Mouse (Mus musculus) layer of hippocampus, postnatal 25 days (tissue): ENCODE data around the gene Igsf9b. TPM values are rescaled to one million over a fixed set of nuclear protein-coding genes. Genes with fewer than 3 reads are reported as not detected.

Source experiments
- DNase-seq, 2 experiments: peaks; one replicate each; pipeline ENCODE4 v3.0.0; 2022; ENCODE audit warnings: mixed read lengths in 2 of 2, low spot score in 1 of 2; ENCODE audit errors: extremely low spot score in 1 of 2
- total RNA-seq, 2 experiments: library from RNA; stranded (reverse); gene quantifications; 2 replicates each; pipeline ENCODE4 v1.2.3; 2021

Gene Igsf9b
- total RNA-seq, 2 experiments from 2014 or later = 26.0 to 37.2 TPM

DNA sequence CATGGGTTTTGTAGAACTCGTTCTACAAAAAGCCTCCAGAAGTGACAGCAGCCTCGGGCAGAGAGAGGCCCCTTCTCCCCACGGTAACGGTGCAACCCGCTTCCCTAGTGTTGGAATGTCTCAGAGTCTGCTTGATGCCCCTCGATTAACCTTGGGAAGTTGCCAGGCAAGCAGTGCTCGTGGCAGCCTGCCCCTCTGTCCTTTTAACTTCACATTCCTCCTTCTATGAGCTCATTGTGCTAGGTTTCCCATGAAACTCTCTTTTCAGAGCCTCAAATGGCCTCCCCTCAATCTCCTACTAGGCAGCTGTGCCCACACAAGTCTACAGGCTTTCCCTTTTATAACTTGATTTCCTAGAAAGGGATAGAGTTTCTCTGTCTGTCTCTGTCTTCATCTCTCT is 10.6 kb upstream of the Igsf9b start:
- DNase-seq = peak in 1 of 2 experiments; percentile 37

DNA sequence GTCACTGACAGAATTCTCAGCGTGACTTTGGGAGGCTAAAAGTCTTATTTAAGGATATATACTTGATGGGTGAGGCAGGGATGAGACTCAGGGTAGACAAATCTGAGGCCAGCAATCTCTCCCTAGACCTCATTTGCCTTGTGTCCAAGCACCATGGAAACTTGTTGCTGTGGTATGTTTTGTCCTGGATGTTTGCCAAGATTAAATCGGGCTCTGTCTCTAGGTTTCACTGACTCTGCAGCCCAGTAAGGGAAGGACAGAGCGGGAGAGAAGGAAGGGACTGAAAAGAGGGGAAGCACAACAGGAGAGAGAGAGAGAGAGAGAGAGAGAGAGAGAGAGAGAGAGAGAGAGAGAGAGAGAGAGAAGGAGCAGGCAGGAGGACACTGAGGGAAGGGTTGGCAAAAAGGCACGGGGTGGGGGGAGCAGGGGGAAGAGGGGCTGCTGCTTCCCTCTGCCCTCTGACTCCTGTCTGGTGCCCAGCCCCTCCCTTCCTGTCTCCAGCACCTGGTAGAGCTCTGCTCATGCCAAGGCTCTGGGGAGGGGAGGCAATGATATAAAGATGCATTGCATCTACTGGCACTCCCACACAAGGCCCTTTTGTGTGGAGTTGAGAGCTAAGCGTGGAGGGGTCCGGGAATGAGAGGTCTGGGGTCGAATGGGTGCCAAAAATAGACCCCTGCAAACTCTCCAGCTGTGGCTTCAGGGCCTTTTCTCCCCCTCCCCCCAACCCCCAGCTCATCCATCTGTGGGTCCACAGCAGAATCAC is 9.3 kb upstream of the Igsf9b start:
- no peak for DNase-seq

DNA sequence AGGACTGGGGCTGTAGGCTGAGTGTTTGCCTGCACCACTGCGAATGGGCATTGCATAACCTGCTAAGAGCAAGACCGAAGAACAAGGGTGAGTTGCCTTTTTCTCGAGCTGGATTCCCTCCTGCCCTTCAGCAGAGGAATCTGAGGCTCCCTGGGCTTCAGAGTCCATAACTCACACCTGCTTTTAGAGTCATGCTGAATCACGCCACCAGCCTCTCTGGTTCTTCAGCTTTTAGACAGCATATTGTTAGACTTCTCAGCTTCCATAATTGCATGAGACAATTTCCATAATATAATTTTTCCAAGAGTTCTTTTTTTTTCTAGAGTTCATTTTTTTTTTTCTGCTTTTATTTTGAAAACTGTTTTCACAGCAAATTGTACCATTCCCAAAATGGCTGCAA is 4.6 kb upstream of the Igsf9b start:
- DNase-seq = no peak

DNA sequence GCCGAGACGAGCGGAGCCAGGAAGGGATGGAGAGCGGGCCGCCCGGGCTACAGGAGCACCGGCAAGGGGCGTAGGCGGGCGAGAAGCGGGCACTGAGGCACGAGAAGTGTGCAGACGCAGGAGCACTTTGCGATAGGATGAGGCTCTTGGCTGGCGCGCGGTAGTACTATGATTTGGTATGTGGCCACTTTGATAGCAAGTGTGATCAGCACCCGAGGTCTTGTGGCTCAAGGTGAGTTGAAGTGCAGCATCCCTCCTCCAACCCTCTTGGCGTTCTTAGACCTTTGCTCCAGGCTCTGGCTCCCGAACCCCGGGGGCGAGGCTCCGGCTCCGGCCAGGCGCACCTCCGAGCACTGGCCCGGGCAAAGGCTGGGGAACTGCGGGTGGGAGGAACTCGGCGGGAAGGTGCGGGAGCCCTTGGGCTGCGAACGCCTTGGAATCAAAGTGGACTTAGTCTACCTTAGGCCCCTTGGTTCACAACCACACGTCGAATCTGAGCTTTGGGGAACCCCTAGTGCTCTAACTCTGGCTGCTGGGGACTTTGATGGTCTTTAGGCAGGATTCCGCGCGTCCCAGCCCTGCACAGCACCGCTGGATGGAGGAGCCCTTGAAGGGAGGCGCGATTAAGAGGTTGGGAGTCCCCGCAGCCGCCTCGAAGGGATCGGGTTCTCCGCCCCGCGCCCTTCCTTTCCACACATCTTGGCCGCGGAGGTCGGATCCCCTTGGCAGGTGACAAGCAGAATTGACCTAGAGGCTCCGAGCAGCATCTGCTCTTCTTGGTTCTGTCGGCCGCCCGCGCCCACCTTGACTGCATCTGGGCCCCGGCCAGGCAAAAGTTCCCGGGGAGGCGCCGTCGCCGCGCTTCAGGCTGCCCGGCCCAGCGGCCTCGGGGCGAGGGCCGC is 533 bp downstream of the Igsf9b start:
- no peak for DNase-seq

DNA sequence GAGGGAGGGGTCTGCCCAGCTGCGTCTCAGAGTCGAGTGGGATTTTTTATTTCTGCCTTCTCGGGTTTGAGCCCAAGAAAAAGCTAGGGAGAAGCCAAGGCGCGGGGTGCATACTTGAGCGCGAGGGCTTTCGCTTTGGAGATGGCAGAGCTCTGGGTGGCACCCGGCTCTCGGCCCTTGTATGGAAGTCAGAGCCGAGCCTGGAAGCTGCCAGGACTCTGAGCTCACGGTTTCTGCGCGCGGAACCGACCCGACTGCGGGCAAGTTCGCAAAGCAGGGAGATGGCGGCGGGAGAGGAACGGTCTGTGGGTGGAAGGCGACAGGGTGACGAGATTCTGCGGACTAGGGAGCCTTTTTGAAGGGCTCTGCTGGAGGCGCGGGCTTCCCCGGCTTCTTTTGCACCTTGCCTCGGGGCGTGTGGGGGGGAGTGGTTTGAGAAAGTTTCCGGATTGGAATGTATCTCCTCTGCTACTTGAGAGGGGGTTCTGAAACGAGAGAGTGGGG is 1.2 kb downstream of the Igsf9b start:
- DNase-seq = no peak

DNA sequence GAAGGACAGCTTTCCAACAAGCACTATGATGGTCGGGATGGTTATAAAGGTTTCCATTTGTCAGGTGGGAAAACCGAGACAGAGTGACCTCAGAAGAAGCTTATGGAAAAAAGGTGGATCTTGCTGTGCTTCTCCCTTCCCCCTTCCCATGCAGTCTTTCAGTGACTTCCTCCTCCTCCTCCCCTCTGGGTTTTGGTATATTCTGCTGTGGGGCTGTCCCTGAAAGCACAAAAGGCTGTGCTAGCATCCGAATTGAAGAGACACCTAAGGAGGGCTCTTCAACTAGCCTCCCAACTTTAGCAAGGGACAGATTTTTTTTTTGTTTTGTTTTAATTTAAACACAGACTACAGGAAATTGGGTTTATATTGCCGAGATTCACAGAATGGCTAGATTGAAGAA is 1.7 kb downstream of the Igsf9b start:
- DNase-seq = no peak

DNA sequence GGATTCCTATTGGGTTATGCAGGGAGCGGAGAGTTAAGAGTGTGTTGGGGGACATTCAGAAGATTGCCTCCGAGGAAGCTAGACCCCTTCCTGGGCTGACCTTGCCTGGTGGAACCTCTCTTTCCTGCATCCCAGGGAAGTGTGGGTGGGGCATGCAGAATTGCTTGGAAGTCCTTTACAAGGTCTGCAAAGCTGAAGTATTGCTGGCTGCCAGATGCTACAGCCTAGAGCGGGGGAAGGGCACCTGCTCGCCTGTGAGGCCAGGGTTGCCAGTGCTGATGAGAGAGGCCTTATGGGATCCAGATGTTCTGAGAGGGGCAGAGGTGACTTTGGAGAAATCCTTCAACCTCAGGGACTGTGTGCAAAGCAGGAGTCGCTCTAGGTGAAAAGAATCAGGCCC is 2.5 kb downstream of the Igsf9b start:
- DNase-seq = no peak

DNA sequence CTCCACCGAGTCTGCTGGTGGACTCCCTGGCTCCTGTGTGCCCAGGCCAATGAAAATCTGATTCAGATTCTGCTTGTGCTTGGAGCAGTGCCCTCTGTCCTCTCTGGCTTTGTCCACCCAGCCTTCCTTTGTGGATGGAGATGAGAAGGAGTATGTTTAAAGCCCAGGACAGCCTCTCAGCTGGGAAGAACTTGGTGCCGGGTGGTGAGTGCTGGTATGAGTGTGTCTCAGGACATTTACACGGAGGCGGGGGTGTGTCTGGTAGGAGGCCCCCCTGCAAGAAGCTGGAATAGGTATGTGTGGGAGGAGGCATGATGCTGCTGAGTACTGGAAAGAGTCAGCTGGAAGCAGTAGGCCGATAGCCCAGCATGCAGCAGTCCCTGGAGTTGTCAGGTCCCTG is 3.3 kb downstream of the Igsf9b start:
- no peak for DNase-seq

DNA sequence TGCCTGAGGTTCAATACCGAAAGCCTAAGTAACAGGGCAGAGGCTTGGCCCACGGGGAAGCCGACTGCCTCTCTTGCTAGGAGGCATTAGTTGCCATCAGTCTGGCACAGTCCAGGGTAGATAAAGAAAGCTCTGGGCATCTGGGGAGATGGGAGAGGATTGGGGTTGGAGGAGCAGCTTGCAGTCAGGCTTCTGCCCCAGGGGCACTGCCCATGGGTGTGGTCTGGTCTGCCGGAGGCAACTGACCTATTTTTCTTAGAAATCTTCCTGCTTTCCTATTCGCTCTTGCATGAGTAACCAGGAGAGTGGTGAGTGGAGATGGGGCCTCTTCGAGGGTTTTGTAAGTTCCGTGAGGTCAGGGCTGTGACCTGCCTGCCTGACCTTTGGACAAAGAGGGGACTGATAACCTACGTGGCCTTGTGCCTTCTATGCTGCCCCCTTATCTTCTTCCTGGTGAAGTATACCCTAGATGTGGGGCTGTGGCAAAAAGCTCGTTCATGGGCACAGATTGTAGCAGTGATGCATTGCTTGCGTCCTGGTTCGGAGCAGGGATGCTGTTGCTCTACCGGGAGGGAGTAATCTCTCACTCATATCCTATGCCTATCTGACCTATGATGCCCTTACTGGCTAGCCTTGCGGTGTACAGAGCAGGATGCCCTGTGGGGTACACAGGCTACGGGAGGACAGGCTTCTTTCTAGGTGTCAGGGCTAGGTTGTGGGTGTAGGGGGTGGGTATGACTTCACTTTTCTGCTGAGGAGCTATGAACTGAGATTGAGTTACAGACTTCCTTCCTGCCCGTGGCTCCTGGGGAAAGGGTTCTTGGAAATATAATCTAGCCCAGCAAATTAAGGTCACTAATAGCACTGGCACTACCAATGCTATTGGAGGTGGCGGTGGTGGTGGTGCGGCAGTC is 4.8 kb downstream of the Igsf9b start:
- DNase-seq = no peak

DNA sequence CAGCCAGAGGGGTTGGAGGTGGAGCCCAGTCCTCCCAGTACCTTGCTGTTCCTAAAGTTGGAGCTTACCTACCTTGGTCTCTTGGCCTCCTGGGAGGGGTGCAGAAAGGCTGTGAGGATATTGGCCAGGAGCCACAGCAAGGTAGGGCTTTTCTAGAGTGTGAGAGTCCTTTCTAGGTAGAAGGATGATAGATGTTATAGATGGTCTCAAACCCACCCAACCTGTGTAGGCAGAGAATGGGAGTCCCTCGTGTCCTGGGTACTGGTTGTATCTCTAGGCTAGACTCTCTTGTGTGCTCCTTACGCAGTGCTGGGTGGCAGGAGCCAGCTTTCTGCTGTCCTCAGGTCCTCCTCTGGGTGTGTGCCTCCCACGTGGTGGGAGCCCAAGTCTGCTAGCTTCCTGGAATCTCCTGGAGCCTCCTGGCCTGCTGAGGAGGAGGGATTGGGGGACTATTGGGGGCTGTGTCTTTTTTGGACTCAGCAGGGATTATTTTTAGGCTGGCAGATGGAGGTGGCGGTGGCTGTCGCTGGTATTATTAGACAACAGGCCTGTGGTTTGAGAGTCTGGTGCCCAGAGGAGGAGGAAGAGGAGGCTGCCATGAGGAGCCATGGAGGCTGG is 5.6 kb downstream of the Igsf9b start:
- DNase-seq = no peak

DNA sequence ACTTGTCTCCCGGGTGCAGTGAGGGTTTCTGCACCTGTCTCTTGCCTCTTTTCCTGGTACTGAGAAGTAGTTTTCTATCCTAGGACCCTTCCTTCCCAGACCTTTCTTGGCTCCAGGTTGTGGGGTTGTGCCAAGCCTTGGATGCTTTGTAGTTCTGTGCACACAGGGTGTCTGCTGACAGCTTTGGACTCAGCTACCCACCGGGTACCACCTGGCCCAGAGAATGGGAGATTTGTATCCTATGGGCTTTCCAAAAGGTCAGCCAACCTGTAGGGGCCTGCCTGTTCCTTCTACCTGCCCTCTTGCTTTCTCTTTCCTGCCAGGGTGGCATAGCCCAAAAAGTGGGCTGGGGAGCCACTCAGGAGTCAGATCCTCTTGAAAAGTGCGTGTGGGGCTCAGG is 6.5 kb downstream of the Igsf9b start:
- DNase-seq = no peak

DNA sequence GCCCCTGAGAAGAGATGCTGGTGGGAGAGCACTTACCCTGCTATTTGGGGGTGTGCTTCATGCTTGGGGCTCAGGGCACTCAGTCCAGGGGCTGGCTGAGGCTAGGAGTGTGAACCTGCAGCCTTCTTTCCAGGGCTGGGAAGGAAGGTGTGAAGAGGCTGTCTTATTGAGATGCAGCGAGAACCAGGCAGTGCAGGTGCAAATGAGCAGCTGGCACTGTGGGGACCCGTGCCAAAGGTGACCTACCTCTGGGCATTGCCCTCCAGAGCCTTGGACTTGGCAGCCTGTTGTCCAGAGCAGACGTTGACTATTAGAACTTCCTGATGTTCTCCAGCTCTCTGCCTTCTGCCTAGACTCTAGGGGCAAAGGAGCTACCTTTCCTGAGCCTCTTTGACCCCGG is 7.6 kb downstream of the Igsf9b start:
- DNase-seq = no peak

DNA sequence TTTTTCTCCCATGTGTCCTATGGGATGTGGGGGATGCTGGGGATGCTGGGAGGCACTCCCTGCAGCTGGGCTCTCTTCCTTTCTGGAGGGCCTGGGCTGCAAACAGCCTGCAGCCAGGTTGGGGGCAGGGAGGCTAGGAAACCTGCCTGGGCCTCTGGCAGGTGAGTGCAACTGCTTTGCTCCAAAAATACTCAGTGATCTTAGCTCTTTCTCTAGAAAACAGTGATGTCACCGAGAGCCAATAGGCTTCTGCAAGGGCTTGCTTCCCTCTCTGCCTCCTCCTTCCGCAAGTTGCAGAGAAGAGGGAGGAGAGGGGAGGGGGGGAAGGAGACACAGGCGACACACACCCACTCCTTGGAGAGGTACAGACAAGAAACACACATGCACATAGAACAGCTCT is 8.3 kb downstream of the Igsf9b start:
- DNase-seq = no peak

DNA sequence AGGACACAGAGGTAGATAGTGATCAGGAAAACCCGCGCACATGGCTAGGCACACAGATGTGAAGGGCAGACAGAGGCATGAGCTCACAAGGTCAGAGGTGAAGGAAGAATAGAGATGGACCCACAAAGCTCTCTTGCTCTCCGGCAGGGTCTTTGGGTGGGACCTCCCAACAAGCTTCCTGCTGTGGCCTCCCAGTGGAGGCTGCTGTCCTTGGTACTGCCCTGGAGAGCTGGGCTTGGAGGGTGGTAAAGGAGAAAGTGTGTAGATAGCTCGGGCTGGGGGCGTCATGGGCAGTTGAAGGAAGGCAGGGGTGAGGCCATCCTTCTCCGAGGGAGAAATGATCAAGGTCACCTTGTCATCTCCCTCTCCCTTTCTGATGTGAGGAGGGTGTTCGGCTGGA is 9.0 kb downstream of the Igsf9b start:
- DNase-seq = no peak

DNA sequence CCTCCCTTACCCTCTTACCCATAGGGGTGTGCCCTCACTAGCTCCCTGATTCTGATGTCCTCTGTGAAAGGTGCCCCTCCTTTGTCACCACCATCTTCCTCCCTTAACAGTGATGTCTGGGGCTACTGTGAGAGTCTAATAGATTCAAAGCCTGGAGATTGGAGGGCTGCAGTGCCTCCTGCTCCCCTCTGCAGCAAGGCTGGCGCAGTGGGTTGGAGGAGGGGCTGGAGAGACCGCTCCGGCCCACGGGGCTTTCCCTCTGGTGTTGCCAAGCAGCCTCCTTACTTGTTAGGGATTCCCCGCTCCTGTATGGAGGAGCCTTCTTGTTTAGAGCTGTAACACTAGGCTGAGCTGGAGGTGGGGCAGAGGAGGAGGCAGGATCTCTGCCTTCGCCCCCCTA is 9.6 kb downstream of the Igsf9b start:
- no peak for DNase-seq

DNA sequence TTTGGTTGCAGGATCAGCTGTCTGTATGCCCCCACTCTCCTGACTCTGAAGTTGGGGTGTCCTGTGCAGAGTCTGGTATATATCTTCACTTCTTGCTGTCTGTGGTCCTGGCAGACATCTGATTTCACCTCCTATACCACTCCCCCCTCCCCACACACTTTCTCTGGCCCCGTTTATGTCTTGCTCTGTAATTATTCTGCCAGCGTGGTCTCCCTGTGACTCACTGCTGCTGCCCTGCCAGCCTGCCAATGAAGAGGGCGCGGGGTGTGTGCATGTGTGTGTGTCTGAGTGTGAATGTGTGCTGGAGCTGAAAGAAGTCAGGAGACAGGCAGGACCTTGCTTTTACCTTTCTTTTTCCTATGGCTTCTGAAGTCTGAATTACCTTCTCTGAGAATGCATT is 11.0 kb downstream of the Igsf9b start:
- DNase-seq = no peak

DNA sequence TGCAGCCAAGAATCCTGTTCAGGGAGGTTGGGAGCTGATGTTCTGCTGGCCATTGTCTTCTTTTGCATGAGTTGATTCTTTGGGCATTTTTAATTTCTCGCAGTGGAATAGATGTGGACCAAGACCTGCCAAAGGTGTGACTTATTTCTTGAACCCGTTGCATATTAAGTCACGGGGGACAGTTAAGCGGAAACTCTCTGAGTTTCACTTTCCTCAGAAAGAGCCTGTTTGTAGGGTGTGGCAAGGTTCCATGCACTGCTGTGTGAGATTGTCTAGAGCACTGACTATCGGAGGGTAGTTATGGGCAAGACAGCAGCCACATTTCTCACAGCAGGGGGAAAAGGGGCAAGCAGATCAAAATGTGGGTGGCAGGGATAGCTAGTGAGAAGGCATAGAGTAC is 14.4 kb downstream of the Igsf9b start:
- DNase-seq = no peak

DNA sequence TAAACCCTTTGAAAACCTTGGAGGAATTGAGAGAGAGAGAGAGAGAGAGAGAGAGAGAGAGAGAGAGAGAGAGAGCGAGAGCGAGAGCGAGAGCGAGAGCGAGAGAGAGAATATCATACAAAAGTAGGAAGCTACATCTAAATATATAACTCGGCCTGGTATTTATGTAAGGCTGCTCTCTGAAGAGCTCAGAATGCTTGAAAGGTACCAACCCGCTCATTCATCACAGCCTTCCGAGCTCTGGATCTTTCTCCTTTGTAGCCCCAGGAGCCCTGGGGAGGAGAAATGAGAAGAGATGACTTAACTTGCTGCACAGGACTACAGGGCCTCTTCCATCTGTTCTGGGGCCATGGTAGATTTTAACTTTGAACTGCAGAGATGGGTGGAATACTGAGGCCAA is 22.3 kb downstream of the Igsf9b start:
- DNase-seq = no peak

DNA sequence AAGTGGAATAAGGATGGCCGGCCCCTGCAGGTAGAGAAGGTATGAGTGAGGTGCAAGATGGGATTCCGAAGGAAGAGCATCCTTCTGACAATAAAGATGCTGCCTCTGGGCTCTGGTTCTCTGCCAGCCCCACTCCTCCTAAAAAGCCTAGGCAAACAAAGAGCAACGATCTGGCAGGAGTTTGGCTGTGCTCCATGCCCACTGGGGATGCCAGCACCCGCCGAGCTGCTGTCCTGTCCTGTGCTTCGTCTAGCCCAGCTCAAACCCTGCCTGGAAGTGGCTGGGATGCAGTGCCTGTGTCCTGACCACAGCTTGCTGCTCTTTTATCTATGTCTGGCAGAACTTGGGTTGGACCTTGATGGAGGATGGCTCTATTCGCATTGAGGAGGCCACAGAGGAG is 23.3 kb downstream of the Igsf9b start:
- no peak for DNase-seq

DNA sequence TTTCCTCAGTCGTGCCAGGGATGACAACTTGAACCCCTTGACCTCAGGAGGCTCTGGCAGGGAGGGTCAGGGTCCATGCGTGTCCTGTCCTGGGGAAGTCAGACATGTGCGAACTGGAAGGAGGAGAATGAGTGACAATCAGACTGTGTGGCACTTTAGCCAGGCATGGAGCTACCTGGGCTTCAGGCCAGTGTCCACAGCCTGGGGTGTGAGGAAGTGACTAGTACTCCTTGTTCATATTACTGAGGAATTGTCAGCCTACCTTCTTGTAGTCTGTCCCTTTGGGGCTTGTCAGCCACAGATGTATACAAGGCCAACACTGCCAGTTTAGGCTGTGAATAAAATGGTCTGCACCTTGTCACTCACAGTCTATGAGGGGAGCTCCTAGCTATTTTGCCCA is 24.4 kb downstream of the Igsf9b start:
- no peak for DNase-seq
